9 mouse cellular contexts compared by ENCODE assay signal in the genomic region with DNA sequence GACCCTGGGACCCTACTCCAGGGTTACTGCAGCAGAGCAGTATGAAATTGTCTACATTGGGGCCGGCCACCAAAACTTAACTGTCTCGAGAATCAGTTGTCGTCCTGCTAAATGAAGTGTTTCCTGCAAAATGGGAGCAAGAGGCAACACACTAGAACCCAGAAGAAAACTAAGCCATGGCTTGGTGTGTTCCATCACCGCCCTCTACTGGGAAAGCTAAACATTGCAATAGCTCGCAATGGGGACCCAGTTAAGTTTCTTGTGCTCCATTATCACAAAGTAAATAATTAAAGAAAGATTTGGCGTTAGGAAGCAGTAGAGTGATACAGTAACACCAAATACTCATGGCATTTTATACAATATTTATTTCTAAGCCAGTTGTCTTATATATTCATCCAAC.
DNase-seq lines count a peak whose midpoint lies in the region; ATAC-seq and TF ChIP-seq lines count a peak whose summit lies in the region.
"Had no signal": no experiment of that assay in that cellular context is flagged by ENCODE, and none has a peak within 500 bp of the region (broad histone marks: within the 10 kb centered on the region; RNA-seq: fewer than 3 reads in every experiment).

No protein-coding gene starts in this region.

- peak; percentile 75 to 86 for TF ChIP-seq CTCF in CH12.LX (conservative IDR thresholded peaks at IDR 0.05 in 1 of 2, IDR thresholded peaks at IDR 0.05 in 1 of 2; ENCODE audit: low read depth in 2 of 2, low read length in 2 of 2)
- TF ChIP-seq CTCF in heart, postnatal 0 days (IDR thresholded peaks at IDR 0.05; ENCODE audit: low read depth): peak; percentile 72

- in situ Hi-C loops in CH12.LX (cut with MboI; ENCODE audit: low pct_ligation_motif_present, low pct_unique_long_range_greater_than_20kb, low sequenced_read_pairs): no loop called here

- peak; percentile 89 for TF ChIP-seq RAD21 in CH12.LX (IDR thresholded peaks at IDR 0.05; ENCODE audit: low read depth, low read length)

- no peaks in the 10 kb centered on the region for H3K36me3 ChIP-seq in heart, embryonic 10.5 days
- no peaks in the 10 kb centered on the region for H3K36me3 ChIP-seq in CH12.LX (replicated peaks in 1 of 2; ENCODE audit: control insufficient read depth in 1 of 2, insufficient read depth in 1 of 2, low read length in 1 of 2)
- H3K36me3 ChIP-seq in heart, postnatal 0 days (replicated peaks; ENCODE audit: control insufficient read depth, insufficient read depth, low read length): no peaks in the 10 kb centered on the region
- H3K36me3 ChIP-seq: heart, embryonic 15.5 days had no signal

- H3K4me3 ChIP-seq in heart, embryonic 10.5 days: no peak overlapping the region
- H3K4me3 ChIP-seq in CH12.LX (replicated peaks in 1 of 3; ENCODE audit: low read depth in 2 of 3, low read length in 2 of 3, poor library complexity in 1 of 3): no peak overlapping the region
- H3K4me3 ChIP-seq in heart, postnatal 0 days (ENCODE audit: low read depth, low read length): no peak overlapping the region
- H3K4me3 ChIP-seq: heart, embryonic 15.5 days had no signal

- no peak for TF ChIP-seq POLR2A in CH12.LX (IDR thresholded peaks at IDR 0.05; ENCODE audit: low read depth, low read length)

- no peak overlapping the region for H3K27ac ChIP-seq in heart, embryonic 10.5 days
- no peak overlapping the region for H3K27ac ChIP-seq in CH12.LX (ENCODE audit: insufficient read depth, low read depth)
- no peak overlapping the region for H3K27ac ChIP-seq in heart, postnatal 0 days (ENCODE audit: low read depth)
- H3K27ac ChIP-seq: heart, embryonic 15.5 days had no signal

- TF ChIP-seq EP300 in CH12.LX (IDR thresholded peaks at IDR 0.05; ENCODE audit: low read length): no peak
- no peak for TF ChIP-seq EP300 in heart, postnatal 0 days (IDR thresholded peaks at IDR 0.05; ENCODE audit: low read depth)

- dilution Hi-C loops in CH12.LX (cut with MboI; ENCODE audit: extremely low pct_ligation_motif_present, extremely low pct_unique_long_range_greater_than_20kb, low sequenced_read_pairs): no loop called here

- peak; percentile 70; the same call in 1 of the 2 replicates for ATAC-seq in cerebellum, adult (ENCODE audit: insufficient number of reproducible peaks, low FRiP score, low TSS enrichment)
- no peak for ATAC-seq in heart, postnatal 0 days (ENCODE audit: insufficient read depth, low read depth)
- 0 out of 2 replicates have a peak, but pooled peaks have one; percentile 63 for ATAC-seq in megakaryocyte-erythroid progenitor cell, adult 5-6 weeks (replicated peaks; ENCODE audit: low FRiP score, low TSS enrichment, poor library complexity, severe bottlenecking)

- no peaks in the 10 kb centered on the region for H3K79me2 ChIP-seq in CH12.LX (replicated peaks; ENCODE audit: control insufficient read depth, extremely low read depth, insufficient read depth, poor library complexity, severe bottlenecking)

- H3K4me1 ChIP-seq in heart, embryonic 10.5 days: no peaks in the 10 kb centered on the region
- peaks cover 0 to 2% of the 10 kb centered on the region in 2 experiments; a peak in 1 of 4 replicates for H3K4me1 ChIP-seq in CH12.LX (ENCODE audit: control insufficient read depth in 1 of 2, insufficient read depth in 2 of 2)
- H3K4me1 ChIP-seq in heart, postnatal 0 days (ENCODE audit: control insufficient read depth, insufficient read depth): peaks cover 6% of the 10 kb centered on the region; the same call in 1 of the 2 replicates

- H3K4me2 ChIP-seq in CH12.LX (ENCODE audit: insufficient read depth, low read depth, poor library complexity, severe bottlenecking): no peak overlapping the region
- H3K4me2 ChIP-seq in heart, postnatal 0 days (ENCODE audit: low read depth, low read length): no peak overlapping the region
- H3K4me2 ChIP-seq: heart, embryonic 15.5 days had no signal

- no peaks in the 10 kb centered on the region for H3K9me3 ChIP-seq in heart, embryonic 10.5 days
- H3K9me3 ChIP-seq in CH12.LX (replicated peaks; ENCODE audit: low read length): no peaks in the 10 kb centered on the region
- no peaks in the 10 kb centered on the region for H3K9me3 ChIP-seq in heart, postnatal 0 days (replicated peaks; ENCODE audit: control insufficient read depth, low read length)
- H3K9me3 ChIP-seq: heart, embryonic 15.5 days had no signal

- DNase-seq in heart, adult 8-10 months (ENCODE audit: low spot score): peak; percentile 27
- no peak for DNase-seq in heart, embryonic 10.5 days (ENCODE audit: low spot score)
- DNase-seq in CH12.LX (ENCODE audit: extremely low read depth): peak; percentile 59
- peak; percentile 18 for DNase-seq in heart, postnatal 0 days (ENCODE audit: low spot score)
- DNase-seq in left cerebral cortex, adult 11 months (ENCODE audit: low spot score): peak; percentile 43
- no peak for DNase-seq in gastrocnemius, postnatal 25 days

- no peak overlapping the region for H3K9ac ChIP-seq in CH12.LX (ENCODE audit: insufficient read depth, low read depth)
- H3K9ac ChIP-seq in heart, postnatal 0 days (replicated peaks; ENCODE audit: low read depth, low read length): no peak overlapping the region
- H3K9ac ChIP-seq: heart, embryonic 15.5 days had no signal

- WGBS in heart, embryonic 10.5 days: 9% methylated on average over 6 of the region's 6 CpGs
- 15% methylated on average over 6 of the region's 6 CpGs for WGBS in heart, postnatal 0 days

- no peaks in the 10 kb centered on the region for H3K27me3 ChIP-seq in heart, embryonic 10.5 days (ENCODE audit: insufficient read depth, poor library complexity, severe bottlenecking)
- H3K27me3 ChIP-seq in CH12.LX (replicated peaks): no peaks in the 10 kb centered on the region
- no peaks in the 10 kb centered on the region for H3K27me3 ChIP-seq in heart, postnatal 0 days (ENCODE audit: control insufficient read depth, insufficient read depth, low read length)
- H3K27me3 ChIP-seq: heart, embryonic 15.5 days had no signal

TF ChIP-seq in CH12.LX, 34 proteins besides CTCF, POLR2A, EP300 and RAD21:
- peak; percentile 73 for TF ChIP-seq SMC3 (IDR thresholded peaks at IDR 0.05; ENCODE audit: low read depth, low read length)
- no peak for TF ChIP-seq GABPA (IDR thresholded peaks at IDR 0.05; ENCODE audit: insufficient replicate concordance, low read depth, low read length)

Comparison
In these comparisons a context has a peak if more than half of its experiments do, and no peak if none do; other contexts are left out.
1. DNase-seq: peak in heart, adult 8-10 months (single experiment), CH12.LX (single experiment), heart, postnatal 0 days (single experiment) and left cerebral cortex, adult 11 months (single experiment); none in heart, embryonic 10.5 days (single experiment) and gastrocnemius, postnatal 25 days (single experiment).